Mouse (Mus musculus): ENCODE results near the gene Klk1b26. TPM values are rescaled to one million over a fixed set of nuclear protein-coding genes. Genes with fewer than 3 reads are reported as not detected.

Klk1b26 gene
- polyA plus RNA-seq, 1 experiment from 2014 or later: not detected

Other genes with a start within 250 kb of the Klk1b26 start
- gene Klk12, start 243.3 kb upstream of the Klk1b26 start, polyA plus RNA-seq (2015; fragmentation: Nextera tagmentation; extraction: Ambion mirVana): not detected in 2 replicates
- gene Klk11, start 237.6 kb upstream of the Klk1b26 start, polyA plus RNA-seq (2015; fragmentation: Nextera tagmentation; extraction: Ambion mirVana): not detected in 2 replicates
- not detected in 2 replicates for gene Klk10, start 231.1 kb upstream of the Klk1b26 start, polyA plus RNA-seq (2015; fragmentation: Nextera tagmentation; extraction: Ambion mirVana)
- not detected in 2 replicates for gene Klk9, start 220.3 kb upstream of the Klk1b26 start, polyA plus RNA-seq (2015; fragmentation: Nextera tagmentation; extraction: Ambion mirVana)
- 9.3 and 11.1 TPM in 2 replicates for gene Klk8, start 214.6 kb upstream of the Klk1b26 start, polyA plus RNA-seq (2015; fragmentation: Nextera tagmentation; extraction: Ambion mirVana)
- not detected in 2 replicates for gene Klk7, start 200.9 kb upstream of the Klk1b26 start, polyA plus RNA-seq (2015; fragmentation: Nextera tagmentation; extraction: Ambion mirVana)
- gene Klk6, start 187.7 kb upstream of the Klk1b26 start, polyA plus RNA-seq (2015; fragmentation: Nextera tagmentation; extraction: Ambion mirVana): not detected in 2 replicates
- gene Klk5, start 170.2 kb upstream of the Klk1b26 start, polyA plus RNA-seq (2015; fragmentation: Nextera tagmentation; extraction: Ambion mirVana): not detected in 2 replicates
- gene Klk4, start 131.0 kb upstream of the Klk1b26 start, polyA plus RNA-seq (2015; fragmentation: Nextera tagmentation; extraction: Ambion mirVana): not detected in 2 replicates
- not detected in 2 replicates for gene Klk15, start 78.4 kb upstream of the Klk1b26 start, polyA plus RNA-seq (2015; fragmentation: Nextera tagmentation; extraction: Ambion mirVana)
- not detected in 2 replicates for gene Klk1b8, start 61.5 kb upstream of the Klk1b26 start, polyA plus RNA-seq (2015; fragmentation: Nextera tagmentation; extraction: Ambion mirVana)
- not detected in 2 replicates for gene Klk1b1, start 45.4 kb upstream of the Klk1b26 start, polyA plus RNA-seq (2015; fragmentation: Nextera tagmentation; extraction: Ambion mirVana)
- gene Klk1b9, start 36.1 kb upstream of the Klk1b26 start, polyA plus RNA-seq (2015; fragmentation: Nextera tagmentation; extraction: Ambion mirVana): not detected in 2 replicates
- not detected in 2 replicates for gene Klk1b11, start 16.3 kb upstream of the Klk1b26 start, polyA plus RNA-seq (2015; fragmentation: Nextera tagmentation; extraction: Ambion mirVana)
- gene Klk1b27, start 40.1 kb downstream of the Klk1b26 start, polyA plus RNA-seq (2015; fragmentation: Nextera tagmentation; extraction: Ambion mirVana): not detected in 2 replicates
- gene Klk1b21, start 90.2 kb downstream of the Klk1b26 start, polyA plus RNA-seq (2015; fragmentation: Nextera tagmentation; extraction: Ambion mirVana): not detected in 2 replicates
- gene Klk1b22, start 100.5 kb downstream of the Klk1b26 start, polyA plus RNA-seq (2015; fragmentation: Nextera tagmentation; extraction: Ambion mirVana): not detected in 2 replicates
- not detected in 2 replicates for gene Klk1b16, start 124.6 kb downstream of the Klk1b26 start, polyA plus RNA-seq (2015; fragmentation: Nextera tagmentation; extraction: Ambion mirVana)
- not detected in 2 replicates for gene Klk1b24, start 176.1 kb downstream of the Klk1b26 start, polyA plus RNA-seq (2015; fragmentation: Nextera tagmentation; extraction: Ambion mirVana)
- not detected in 2 replicates for gene Klk1b3, start 186.0 kb downstream of the Klk1b26 start, polyA plus RNA-seq (2015; fragmentation: Nextera tagmentation; extraction: Ambion mirVana)
- gene Klk1b4, start 195.3 kb downstream of the Klk1b26 start, polyA plus RNA-seq (2015; fragmentation: Nextera tagmentation; extraction: Ambion mirVana): not detected in 2 replicates
- gene Klk1b5, start 203.8 kb downstream of the Klk1b26 start, polyA plus RNA-seq (2015; fragmentation: Nextera tagmentation; extraction: Ambion mirVana): not detected in 2 replicates
- not detected in 2 replicates for gene Klk1, start 213.2 kb downstream of the Klk1b26 start, polyA plus RNA-seq (2015; fragmentation: Nextera tagmentation; extraction: Ambion mirVana)
- not detected in 2 replicates for gene Gm36864, start 224.0 kb downstream of the Klk1b26 start, polyA plus RNA-seq (2015; fragmentation: Nextera tagmentation; extraction: Ambion mirVana)
- 1.3 and 1.6 TPM in 2 replicates for gene 1700028J19Rik, start 234.5 kb downstream of the Klk1b26 start, polyA plus RNA-seq (2015; fragmentation: Nextera tagmentation; extraction: Ambion mirVana)
- gene 2410002F23Rik, start 234.6 kb downstream of the Klk1b26 start, polyA plus RNA-seq (2015; fragmentation: Nextera tagmentation; extraction: Ambion mirVana): 40.3 and 47.0 TPM in 2 replicates
- not detected in 2 replicates for gene Acp4, start 245.2 kb downstream of the Klk1b26 start, polyA plus RNA-seq (2015; fragmentation: Nextera tagmentation; extraction: Ambion mirVana)
- gene Gm15517, start 249.3 kb downstream of the Klk1b26 start, polyA plus RNA-seq (2015; fragmentation: Nextera tagmentation; extraction: Ambion mirVana): not detected in 2 replicates

Data from liver, embryonic 13.5 days (tissue).